Mouse (Mus musculus): ENCODE data around the gene Ankra2. TPM values are rescaled to one million over a fixed set of nuclear protein-coding genes. Genes with fewer than 3 reads are reported as not detected.

Ankra2 gene
- 62.0 and 62.3 TPM in 2 replicates for polyA plus RNA-seq (2015; fragmentation: Nextera tagmentation; extraction: Ambion mirVana)

GRCm38 (mm10) chr13:98262636-98263457, at the start of gene Ankra2, which contains the start of gene Utp15:
Gene Ankra2 (plus strand): TSS chr13:98263074.
Gene Utp15 (minus strand): TSS chr13:98263041.
- peak within 1 kb of the TSS; percentile 92 for H3K9ac ChIP-seq
- ATAC-seq (ENCODE audit: low FRiP score) = peak; percentile 99
- H3K4me3 ChIP-seq = peak within 1 kb of the TSS; percentile 88
- H3K27me3 ChIP-seq = no peaks in the 10 kb centered on the region
- peak within 1 kb of the TSS; percentile 97 for H3K4me2 ChIP-seq
- under 1% methylated on average over 69 of the region's 71 CpGs for WGBS
- peaks cover 20% of the 10 kb centered on the region for H3K36me3 ChIP-seq
- peaks cover 23% of the 10 kb centered on the region for H3K4me1 ChIP-seq (replicated peaks)
- peak within 1 kb of the TSS; percentile 96 for H3K27ac ChIP-seq
- H3K9me3 ChIP-seq = no peaks in the 10 kb centered on the region

DNA sequence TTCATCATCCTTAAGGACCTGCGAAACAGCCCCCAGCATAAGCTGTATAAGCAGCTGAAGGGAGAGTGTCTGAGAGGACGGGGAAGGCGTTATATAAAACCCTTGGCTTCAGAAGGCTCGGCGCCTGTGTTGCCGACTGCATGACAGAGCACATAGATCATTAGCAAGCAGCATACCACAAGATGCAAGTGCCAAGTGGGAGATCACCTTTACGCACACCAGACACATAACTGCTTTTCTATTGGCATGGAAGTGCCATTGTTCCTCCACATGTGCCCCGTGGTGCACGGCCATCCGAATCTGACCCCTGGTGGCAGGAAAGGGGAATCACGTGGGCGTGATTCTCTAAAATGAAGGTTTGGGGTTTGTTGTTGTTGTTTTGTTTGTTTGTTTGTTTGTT, 40.0 kb upstream of the Ankra2 start:
- no peak overlapping the region for H3K27ac ChIP-seq
- WGBS = 37% methylated on average over 12 of the region's 12 CpGs
- no peak overlapping the region for H3K9ac ChIP-seq
- peak overlapping the region; percentile 32 for H3K4me2 ChIP-seq
- ATAC-seq (ENCODE audit: low FRiP score) = peak; percentile 66
- 0 out of 2 replicates have a peak, but pooled peaks cover 3% of the 10 kb centered on the region for H3K27me3 ChIP-seq
- no peaks in the 10 kb centered on the region for H3K36me3 ChIP-seq
- H3K4me1 ChIP-seq (replicated peaks) = peaks cover 3% of the 10 kb centered on the region
- no peaks in the 10 kb centered on the region for H3K9me3 ChIP-seq
- H3K4me3 ChIP-seq = no peak overlapping the region

DNA sequence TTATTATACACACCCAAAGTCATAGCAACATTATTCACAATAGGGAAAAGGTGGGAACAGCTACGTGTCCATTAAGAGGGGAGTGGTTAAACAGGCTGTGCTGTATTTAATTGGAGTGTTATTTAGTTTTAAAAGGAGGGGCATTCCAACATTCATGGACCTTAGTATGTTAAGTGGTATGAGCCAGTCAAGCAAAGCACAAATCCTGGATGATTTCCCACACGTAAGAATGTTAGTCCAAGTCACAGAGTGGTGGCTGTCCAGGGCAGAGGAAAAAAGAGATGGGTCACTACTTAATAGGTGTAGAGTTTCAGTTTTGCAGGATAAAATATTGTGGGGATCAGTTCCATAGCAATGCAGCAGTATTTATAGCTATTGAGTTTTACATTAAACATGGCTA, 36.6 kb upstream of the Ankra2 start:
- 77% methylated on average over 2 of the region's 2 CpGs for WGBS
- Histone ChIP-seq H3K36me3 (no peaks in the 10 kb centered on the region), H3K4me2 (no peak overlapping the region), H3K4me1 (replicated peaks) (peaks cover 3% of the 10 kb centered on the region), H3K27me3 (0 out of 2 replicates have a peak, but pooled peaks cover 3% of the 10 kb centered on the region), H3K9me3 (no peaks in the 10 kb centered on the region), H3K9ac (no peak overlapping the region), H3K27ac (no peak overlapping the region), H3K4me3 (no peak overlapping the region)
- ATAC-seq (ENCODE audit: low FRiP score) = no peak

DNA sequence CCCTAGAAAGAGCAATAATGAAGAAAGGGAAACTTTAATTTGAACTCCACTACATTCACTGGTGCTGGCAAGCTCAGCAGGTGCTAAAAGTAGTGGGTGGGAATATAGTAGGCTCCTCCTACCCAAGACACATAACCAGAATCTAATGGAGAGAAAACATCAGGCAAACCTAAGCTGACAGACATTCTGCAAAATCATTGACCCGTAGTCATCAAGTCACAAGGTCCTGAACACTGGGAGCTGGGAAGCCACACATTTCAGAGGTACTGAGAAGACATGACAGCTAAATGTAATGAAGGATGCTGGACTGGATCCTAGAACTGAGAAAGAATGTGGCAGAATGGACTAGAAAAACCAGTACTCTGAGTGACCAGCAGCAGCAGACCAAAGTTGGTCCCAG, 32.4 kb upstream of the Ankra2 start:
- H3K27ac ChIP-seq = no peak overlapping the region
- no peak overlapping the region for H3K4me2 ChIP-seq
- H3K27me3 ChIP-seq = no peaks in the 10 kb centered on the region
- no peaks in the 10 kb centered on the region for H3K36me3 ChIP-seq
- no peak for ATAC-seq (ENCODE audit: low FRiP score)
- H3K4me1 ChIP-seq (replicated peaks) = no peaks in the 10 kb centered on the region
- H3K9me3 ChIP-seq = no peaks in the 10 kb centered on the region
- H3K9ac ChIP-seq = no peak overlapping the region
- 93% methylated on average over 1 of the region's 1 CpGs for WGBS
- H3K4me3 ChIP-seq = no peak overlapping the region

DNA sequence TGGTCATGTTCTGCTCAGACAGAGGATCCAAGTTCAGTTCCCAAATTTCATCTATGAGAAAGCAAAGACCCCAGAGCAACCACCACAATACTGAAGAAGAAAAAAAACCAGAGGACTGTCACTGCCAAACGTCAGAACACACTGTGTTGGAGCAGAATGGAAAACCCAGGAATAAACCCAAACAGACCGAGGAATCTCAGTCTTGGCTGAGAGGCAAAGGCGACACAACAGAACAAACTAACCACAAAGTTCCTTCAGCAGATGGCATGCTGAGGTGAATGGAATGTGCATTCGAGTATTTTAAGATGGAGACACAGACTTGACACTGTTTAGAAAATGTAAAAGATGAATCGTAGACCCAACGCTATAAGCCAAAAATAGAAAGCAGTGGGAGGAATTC, 27.4 kb upstream of the Ankra2 start:
- 0 out of 2 replicates have a peak, but pooled peaks cover 4% of the 10 kb centered on the region for H3K27me3 ChIP-seq
- no peaks in the 10 kb centered on the region for H3K9me3 ChIP-seq
- ATAC-seq (ENCODE audit: low FRiP score) = no peak
- no peak overlapping the region for H3K4me3 ChIP-seq
- no peak overlapping the region for H3K4me2 ChIP-seq
- no peaks in the 10 kb centered on the region for H3K36me3 ChIP-seq
- WGBS = 85% methylated on average over 6 of the region's 6 CpGs
- no peak overlapping the region for H3K27ac ChIP-seq
- no peak overlapping the region for H3K9ac ChIP-seq
- H3K4me1 ChIP-seq (replicated peaks) = no peaks in the 10 kb centered on the region

GRCm38 (mm10) chr13:98239978-98240641, 22.8 kb upstream of the Ankra2 start:
- Histone ChIP-seq H3K27me3 (0 out of 2 replicates have a peak, but pooled peaks cover 4% of the 10 kb centered on the region), H3K4me3 (no peak overlapping the region), H3K4me1 (replicated peaks) (peaks cover 8% of the 10 kb centered on the region), H3K4me2 (no peak overlapping the region), H3K36me3 (no peaks in the 10 kb centered on the region), H3K27ac (no peak overlapping the region), H3K9me3 (no peaks in the 10 kb centered on the region), H3K9ac (no peak overlapping the region)
- 19% methylated on average over 12 of the region's 12 CpGs for WGBS
- no peak for ATAC-seq (ENCODE audit: low FRiP score)

- no peak overlapping the region for H3K4me2 ChIP-seq
- WGBS = 74% methylated on average over 9 of the region's 9 CpGs
- H3K27me3 ChIP-seq = 0 out of 2 replicates have a peak, but pooled peaks cover 4% of the 10 kb centered on the region
- H3K9me3 ChIP-seq = no peaks in the 10 kb centered on the region
- H3K36me3 ChIP-seq = no peaks in the 10 kb centered on the region
- H3K4me3 ChIP-seq = no peak overlapping the region
- H3K27ac ChIP-seq = no peak overlapping the region
- no peak for ATAC-seq (ENCODE audit: low FRiP score)
- H3K4me1 ChIP-seq (replicated peaks) = peaks cover 8% of the 10 kb centered on the region
- no peak overlapping the region for H3K9ac ChIP-seq
Measured at GRCm38 (mm10) chr13:98241531-98242282, 21.2 kb upstream of the Ankra2 start.

- Histone ChIP-seq H3K4me1 (replicated peaks) (peaks cover 8% of the 10 kb centered on the region), H3K27me3 (no peaks in the 10 kb centered on the region), H3K4me3 (no peak overlapping the region), H3K36me3 (peaks cover 26% of the 10 kb centered on the region), H3K9me3 (no peaks in the 10 kb centered on the region), H3K4me2 (no peak overlapping the region), H3K27ac (no peak overlapping the region), H3K9ac (no peak overlapping the region)
- no peak for ATAC-seq (ENCODE audit: low FRiP score)
- WGBS = 67% methylated on average over 5 of the region's 5 CpGs
Measured at GRCm38 (mm10) chr13:98244571-98245350, 18.1 kb upstream of the Ankra2 start.

GRCm38 (mm10) chr13:98245386-98245785, 17.5 kb upstream of the Ankra2 start:
- no peak overlapping the region for H3K9ac ChIP-seq

GRCm38 (mm10) chr13:98249594-98249993, 13.3 kb upstream of the Ankra2 start:
- no peaks in the 10 kb centered on the region for H3K27me3 ChIP-seq
- peaks cover 67% of the 10 kb centered on the region for H3K36me3 ChIP-seq
- H3K4me1 ChIP-seq (replicated peaks) = peaks cover 2% of the 10 kb centered on the region; the same call in 1 of the 2 replicates
- no peak overlapping the region for H3K4me2 ChIP-seq
- H3K4me3 ChIP-seq = no peak overlapping the region
- H3K27ac ChIP-seq = no peak overlapping the region
- H3K9me3 ChIP-seq = no peaks in the 10 kb centered on the region
- 92% methylated on average over 10 of the region's 10 CpGs for WGBS
- no peak overlapping the region for H3K9ac ChIP-seq
- no peak for ATAC-seq (ENCODE audit: low FRiP score)

More at GRCm38 (mm10) chr13:98245386-98245785, 17.5 kb upstream of the Ankra2 start:
- Histone ChIP-seq H3K27ac (no peak overlapping the region), H3K27me3 (no peaks in the 10 kb centered on the region), H3K4me2 (no peak overlapping the region), H3K36me3 (peaks cover 32% of the 10 kb centered on the region), H3K4me3 (no peak overlapping the region), H3K9me3 (no peaks in the 10 kb centered on the region), H3K4me1 (replicated peaks) (peaks cover 8% of the 10 kb centered on the region)
- ATAC-seq (ENCODE audit: low FRiP score) = no peak
- WGBS = 61% methylated on average over 7 of the region's 7 CpGs

GRCm38 (mm10) chr13:98254921-98255320, 8.0 kb upstream of the Ankra2 start:
- Histone ChIP-seq H3K4me1 (replicated peaks) (no peaks in the 10 kb centered on the region), H3K9ac (no peak overlapping the region), H3K4me2 (no peak overlapping the region), H3K9me3 (no peaks in the 10 kb centered on the region), H3K27me3 (no peaks in the 10 kb centered on the region), H3K36me3 (peaks cover 80% of the 10 kb centered on the region), H3K4me3 (no peak overlapping the region), H3K27ac (no peak overlapping the region)
- ATAC-seq (ENCODE audit: low FRiP score) = no peak
- WGBS = 72% methylated on average over 9 of the region's 9 CpGs
